Mouse (Mus musculus) cerebellum, adult 2 months (tissue): ENCODE data around the gene Traf3ip2. TPM values are rescaled to one million over a fixed set of nuclear protein-coding genes. Genes with fewer than 3 reads are reported as not detected.

ENCODE experiments used
- DNase-seq, 2 experiments: peaks; one replicate each; pipeline ENCODE4 v3.0.0; 2021
- H3K27ac ChIP-seq: fragments of 200-500 bp; 2 replicates; pipeline ENCODE4 v1.5.1; 2012; ENCODE audit warnings: low read length, control low read depth, inconsistent platforms; ENCODE audit not compliant: insufficient read depth
- H3K27me3 ChIP-seq: fragments of 200-500 bp; 2 replicates; pipeline ENCODE4 v1.6.1; 2012; ENCODE audit warnings: inconsistent platforms, mild to moderate bottlenecking, low read length, moderate library complexity; ENCODE audit not compliant: control insufficient read depth, insufficient read depth
- H3K4me1 ChIP-seq: fragments of 200-500 bp; 2 replicates; pipeline ENCODE4 v1.6.1; 2011; ENCODE audit warnings: low read length; ENCODE audit not compliant: control insufficient read depth, insufficient read depth
- H3K4me3 ChIP-seq: fragments of 200-500 bp; replicated peaks from 2 replicates; pipeline ENCODE3; 2011; ENCODE audit warnings: mild to moderate bottlenecking, low read depth, low read length, control low read depth; ENCODE audit not compliant: insufficient read depth
- CTCF ChIP-seq: fragments of 200-500 bp; IDR thresholded peaks from 2 replicates; pipeline ENCODE4 v1.5.1; 2011; ENCODE audit warnings: low read depth, mild to moderate bottlenecking, control low read depth, low read length, moderate library complexity, borderline replicate concordance; ENCODE audit not compliant: insufficient read depth
- POLR2A ChIP-seq: fragments of 200-500 bp; IDR thresholded peaks from 2 replicates; pipeline ENCODE4 v1.6.1; 2011; ENCODE audit warnings: low read length, control low read depth, borderline replicate concordance; ENCODE audit not compliant: insufficient read depth
- WGBS: fragments of 180-500 bp; shearing (Covaris S2); methylation state at CpG from one replicate; pipeline ENCODE4 v1.1.7; 2018; 5-methylcytosine and 5-hydroxymethylcytosine counted together
- polyA plus RNA-seq: library from polyadenylated mRNA; depleted of rRNA; stranded (reverse); fragments of >200 nt; gene quantifications from 2 replicates; pipeline ENCODE4 v1.2.3, GENCODE M21; 2012; rRNA removed

Traf3ip2 gene
- 5.7 and 6.9 TPM in 2 replicates for polyA plus RNA-seq

DNA sequence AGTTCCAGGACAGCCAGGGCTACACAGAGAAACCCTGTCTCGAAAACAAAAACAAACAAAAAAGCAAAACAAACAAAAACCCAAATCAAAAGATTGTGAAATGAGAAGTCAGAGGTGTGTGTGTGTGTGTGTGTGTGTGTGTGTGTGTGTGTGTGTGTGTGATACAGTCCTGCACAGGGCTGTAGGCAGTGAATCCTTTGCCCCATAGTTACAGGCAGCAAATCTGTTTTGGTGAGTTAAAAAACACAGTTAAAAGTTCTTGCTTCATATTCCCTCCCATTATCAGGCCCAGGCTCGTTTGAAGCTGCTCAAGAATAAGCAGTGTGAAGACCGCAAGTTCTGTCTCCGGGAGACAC lies at the start of gene Traf3ip2:
Gene Traf3ip2, plus strand, starts transcription at position 302 of the 356 bp plus-strand sequence.
- peaks cover 6% of the 10 kb centered on the region; the same call in 1 of the 2 replicates for H3K4me1 ChIP-seq
- no peak for DNase-seq
- peak within 1 kb of the TSS; percentile 49 for H3K4me3 ChIP-seq
- peak within 1 kb of the TSS; percentile 72 for H3K27ac ChIP-seq
- H3K27me3 ChIP-seq = no peaks in the 10 kb centered on the region
- 39% methylated on average over 4 of the region's 4 CpGs for WGBS
- TF ChIP-seq CTCF (no peak), POLR2A (no peak)

DNA sequence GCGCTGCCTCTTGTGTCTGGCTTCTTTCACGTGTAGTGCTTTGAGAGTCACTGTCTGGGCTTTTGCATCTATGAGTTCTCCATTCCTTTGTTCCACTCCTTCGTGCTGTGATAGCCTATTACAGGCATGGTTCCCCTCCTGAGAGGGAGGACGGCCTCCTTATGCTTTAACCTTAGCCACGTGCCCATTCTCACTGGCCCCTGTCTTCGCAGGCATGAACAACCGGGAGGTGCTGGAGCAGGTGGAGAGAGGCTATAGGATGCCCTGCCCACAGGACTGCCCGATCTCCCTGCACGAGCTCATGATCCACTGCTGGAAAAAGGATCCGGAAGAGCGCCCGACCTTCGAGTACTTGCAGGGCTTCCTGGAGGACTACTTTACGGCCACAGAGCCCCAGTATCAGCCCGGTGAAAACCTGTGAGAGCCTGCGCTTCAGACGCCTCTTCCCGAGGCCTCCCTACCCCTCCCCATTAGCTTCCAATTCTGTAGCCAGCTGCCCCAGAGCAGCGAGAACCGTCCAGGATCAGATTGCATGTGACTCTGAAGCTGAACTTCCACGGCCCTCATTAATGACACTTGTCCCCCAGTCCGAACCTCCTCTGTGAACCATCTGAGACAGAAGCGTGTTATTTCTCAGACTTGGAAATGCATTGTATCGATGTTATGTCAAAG lies 49.0 kb upstream of the Traf3ip2 start:
- no peak for DNase-seq
- Histone ChIP-seq H3K4me3 (no peak overlapping the region), H3K27me3 (no peaks in the 10 kb centered on the region), H3K27ac (no peak overlapping the region), H3K4me1 (peaks cover 4% of the 10 kb centered on the region; the same call in 1 of the 2 replicates)
- WGBS = 68% methylated on average over 24 of the region's 24 CpGs
- TF ChIP-seq POLR2A (no peak), CTCF (no peak)

DNA sequence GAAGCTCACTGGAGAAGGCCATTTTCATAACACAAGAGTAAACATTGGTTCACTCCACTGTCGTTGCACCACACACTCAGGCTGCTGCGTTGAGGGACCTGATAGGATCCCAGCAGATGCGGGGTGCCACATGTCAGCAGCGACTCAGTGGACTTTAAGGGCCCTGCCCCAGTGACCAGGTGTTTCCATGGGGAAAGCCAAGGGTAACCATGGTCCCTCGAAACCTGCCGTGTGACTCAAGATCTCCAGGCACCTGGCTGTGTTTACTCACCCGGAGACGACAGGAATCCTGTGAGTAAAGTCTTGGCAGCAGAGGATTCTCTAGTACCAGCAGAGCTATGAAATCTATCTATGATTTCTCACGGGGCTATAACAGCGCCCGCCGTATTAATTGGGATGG lies 45.8 kb upstream of the Traf3ip2 start:
- Histone ChIP-seq H3K27me3 (no peaks in the 10 kb centered on the region), H3K27ac (no peak overlapping the region), H3K4me1 (peaks cover 4% of the 10 kb centered on the region; the same call in 1 of the 2 replicates), H3K4me3 (no peak overlapping the region)
- TF ChIP-seq POLR2A = no peak
- no peak for TF ChIP-seq CTCF
- WGBS = 69% methylated on average over 12 of the region's 12 CpGs
- no peak for DNase-seq

DNA sequence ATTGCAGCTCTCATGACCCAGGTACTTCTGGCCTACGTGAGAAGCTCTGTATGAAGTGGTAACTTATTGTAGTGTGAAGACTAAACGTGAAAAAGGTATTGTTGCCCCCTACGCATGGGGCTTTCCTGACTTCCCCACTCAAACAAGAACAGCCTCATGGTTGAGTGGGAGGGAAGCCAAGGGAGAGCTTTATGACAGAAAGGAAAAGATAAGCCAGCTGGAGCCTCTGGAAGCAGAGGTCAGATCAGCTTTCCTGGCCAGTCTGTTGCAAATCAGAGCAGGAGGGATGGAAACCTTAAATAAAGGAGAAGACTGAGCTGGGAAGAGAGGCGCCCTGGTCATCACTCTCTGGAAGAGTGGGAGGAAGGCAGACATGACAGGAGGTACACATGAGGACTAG lies 43.7 kb upstream of the Traf3ip2 start:
- H3K4me1 ChIP-seq = no peaks in the 10 kb centered on the region
- 91% methylated on average over 4 of the region's 4 CpGs for WGBS
- H3K4me3 ChIP-seq = no peak overlapping the region
- no peak overlapping the region for H3K27ac ChIP-seq
- H3K27me3 ChIP-seq = no peaks in the 10 kb centered on the region
- DNase-seq = no peak
- TF ChIP-seq POLR2A = no peak
- TF ChIP-seq CTCF = no peak

DNA sequence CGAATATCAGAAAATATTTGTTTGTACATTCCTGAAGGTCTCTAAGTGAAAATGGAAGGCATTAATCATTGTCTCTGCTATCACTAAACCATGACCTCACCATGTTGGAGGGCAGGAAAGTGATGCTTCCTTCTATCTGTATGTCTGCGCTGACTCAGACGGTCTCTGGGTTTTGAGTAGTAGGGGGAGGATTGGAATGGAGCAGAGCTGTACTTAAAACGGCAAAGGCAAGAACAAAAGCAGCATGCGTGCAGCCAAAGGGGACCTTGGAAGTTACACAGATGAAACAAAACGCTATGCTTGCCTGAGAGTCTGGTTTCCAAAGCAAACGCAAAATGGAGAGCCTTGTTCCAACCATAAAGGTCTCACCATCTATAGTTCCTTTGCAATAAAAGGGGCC lies 41.7 kb upstream of the Traf3ip2 start:
- no peak overlapping the region for H3K27ac ChIP-seq
- H3K27me3 ChIP-seq = no peaks in the 10 kb centered on the region
- TF ChIP-seq POLR2A (no peak), CTCF (no peak)
- 71% methylated on average over 7 of the region's 7 CpGs for WGBS
- H3K4me3 ChIP-seq = no peak overlapping the region
- H3K4me1 ChIP-seq = no peaks in the 10 kb centered on the region
- DNase-seq = no peak

DNA sequence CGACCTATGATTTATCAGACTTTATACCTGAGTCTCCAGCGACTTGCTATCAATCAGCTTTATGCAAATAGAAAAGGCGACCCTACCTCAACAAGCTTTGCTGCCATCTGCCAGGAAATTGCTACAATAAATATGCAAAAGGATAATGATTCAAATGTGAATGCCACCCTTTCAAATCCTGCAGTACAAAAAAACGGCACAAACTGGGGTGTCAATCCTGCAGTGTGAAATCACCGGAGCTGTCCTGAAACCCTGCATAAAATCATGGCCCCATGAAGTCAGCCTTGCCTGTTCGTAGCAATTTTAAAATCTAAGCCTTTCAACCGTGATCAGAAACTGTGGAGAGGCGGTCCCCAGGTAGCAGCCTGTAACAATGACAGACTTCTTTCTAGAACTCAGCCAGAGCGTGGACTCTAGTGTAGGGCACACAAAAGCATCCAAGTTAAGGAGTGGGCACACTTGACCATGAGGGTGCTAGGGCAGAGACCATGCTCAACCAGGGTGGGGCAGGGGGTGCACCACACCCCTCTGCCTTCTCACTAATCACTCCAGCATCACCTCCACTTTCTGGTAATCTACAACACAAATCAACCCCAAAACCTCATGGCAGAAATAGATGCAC lies 40.6 kb upstream of the Traf3ip2 start:
- DNase-seq = no peak
- Histone ChIP-seq H3K27me3 (no peaks in the 10 kb centered on the region), H3K4me3 (no peak overlapping the region), H3K4me1 (no peaks in the 10 kb centered on the region), H3K27ac (no peak overlapping the region)
- no peak for TF ChIP-seq POLR2A
- TF ChIP-seq CTCF = no peak
- WGBS = 58% methylated on average over 9 of the region's 9 CpGs

DNA sequence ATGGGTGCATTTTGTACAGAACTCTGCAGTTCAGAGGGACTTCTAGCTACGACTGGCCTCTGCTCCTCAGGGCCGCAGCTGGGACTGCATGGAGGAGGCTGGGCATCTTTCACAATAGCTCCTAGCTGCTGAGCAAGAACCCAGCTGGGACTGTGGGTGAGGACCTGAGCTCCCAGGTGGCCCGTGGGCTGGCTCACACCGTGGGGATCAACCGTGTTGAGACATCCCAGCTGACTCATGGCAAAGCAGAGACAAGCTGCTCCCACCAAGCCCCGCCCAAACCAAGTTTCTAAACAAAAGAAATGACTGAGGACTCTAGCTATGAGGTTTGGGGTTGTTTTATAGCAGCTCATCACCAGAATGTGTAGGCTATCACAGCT lies 40.1 kb upstream of the Traf3ip2 start:
- H3K27ac ChIP-seq = no peak overlapping the region
- DNase-seq = no peak
- no peaks in the 10 kb centered on the region for H3K4me1 ChIP-seq
- no peaks in the 10 kb centered on the region for H3K27me3 ChIP-seq
- 45% methylated on average over 6 of the region's 6 CpGs for WGBS
- TF ChIP-seq POLR2A (no peak), CTCF (no peak)
- H3K4me3 ChIP-seq = no peak overlapping the region

DNA sequence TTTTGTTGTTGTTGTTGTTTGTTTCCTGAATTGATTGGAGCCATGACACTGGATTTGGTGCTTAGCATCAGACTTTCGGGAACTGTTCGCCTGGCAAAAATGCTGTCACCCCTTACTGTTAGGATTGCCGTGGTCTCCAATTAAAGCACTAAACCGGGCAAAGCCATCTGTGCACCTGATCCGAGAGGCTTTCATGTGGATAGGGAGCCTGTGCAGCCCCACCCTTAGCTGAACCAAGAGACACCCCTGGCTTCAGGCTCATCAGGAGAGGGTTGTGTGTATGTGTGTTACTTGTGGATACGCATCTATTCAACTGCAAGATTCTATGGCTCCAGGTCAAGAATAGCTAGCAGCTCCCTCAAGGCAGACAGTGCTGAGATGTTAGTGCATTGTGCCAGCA lies 36.3 kb upstream of the Traf3ip2 start:
- Histone ChIP-seq H3K27ac (no peak overlapping the region), H3K4me1 (no peaks in the 10 kb centered on the region)

More for the DNA sequence above, 36.3 kb upstream of the Traf3ip2 start:
- Histone ChIP-seq H3K4me3 (no peak overlapping the region), H3K27me3 (no peaks in the 10 kb centered on the region)
- peak in 1 of 2 experiments; percentile 23 for DNase-seq
- 36% methylated on average over 6 of the region's 6 CpGs for WGBS
- TF ChIP-seq POLR2A = no peak
- no peak for TF ChIP-seq CTCF
